Mouse (Mus musculus) MEL (cell line): ENCODE measurements at regions not wholly inside any gene's neighbourhood (a gene's known extent, or its start where the extent isn't known, plus 50 kb on each side); places are given as distances from the start of the nearest gene placed in this dataset.

Source experiments
- CTCF ChIP-seq, 3 experiments: IDR thresholded peaks in 2 of 3; conservative IDR thresholded peaks in 1 of 3; 2 replicates each; pipeline ENCODE4 v1.5.1; 2011 to 2012; ENCODE audit warnings: low read length in 3 of 3, low read depth in 2 of 3, mild to moderate bottlenecking in 2 of 3, improper control_type of control experiment in 1 of 3, inconsistent platforms in 1 of 3, mixed read lengths in 1 of 3, moderate library complexity in 1 of 3; ENCODE audit not compliant: control insufficient read depth in 1 of 3, insufficient read depth in 1 of 3, poor library complexity in 1 of 3, severe bottlenecking in 1 of 3
- ELF1 ChIP-seq: IDR thresholded peaks from 2 replicates; pipeline ENCODE4 v1.6.1; 2014; ENCODE audit warnings: low read depth, mild to moderate bottlenecking, inconsistent platforms, low read length, improper control_type of control experiment, moderate library complexity
- ETS1 ChIP-seq: IDR thresholded peaks from 2 replicates; pipeline ENCODE4 v1.6.1; 2012; ENCODE audit warnings: low read depth, mild to moderate bottlenecking, inconsistent platforms, low read length, improper control_type of control experiment, moderate library complexity
- HCFC1 ChIP-seq: IDR thresholded peaks from 2 replicates; pipeline ENCODE4 v1.6.1; 2012; ENCODE audit warnings: low read depth, mild to moderate bottlenecking, inconsistent platforms, low read length, improper control_type of control experiment, moderate library complexity
- MAX ChIP-seq: IDR thresholded peaks from 2 replicates; pipeline ENCODE4 v1.6.1; 2011; ENCODE audit warnings: low read length, improper control_type of control experiment
- MXI1 ChIP-seq: IDR thresholded peaks from 2 replicates; pipeline ENCODE4 v1.6.1; 2011; ENCODE audit warnings: mild to moderate bottlenecking, low read depth, low read length, improper control_type of control experiment
- POLR2A ChIP-seq, 2 experiments: IDR thresholded peaks; 2 replicates each; pipeline ENCODE4 v1.6.1; 2011 to 2012; ENCODE audit warnings: low read length in 2 of 2, mild to moderate bottlenecking in 2 of 2, control low read depth in 1 of 2, improper control_type of control experiment in 1 of 2, low read depth in 1 of 2, moderate library complexity in 1 of 2; ENCODE audit not compliant: control insufficient read depth in 1 of 2, insufficient read depth in 1 of 2, poor library complexity in 1 of 2
- UBTF ChIP-seq: IDR thresholded peaks from 2 replicates; pipeline ENCODE4 v1.6.1; 2012; ENCODE audit warnings: low read depth, mild to moderate bottlenecking, inconsistent platforms, low read length, improper control_type of control experiment, moderate library complexity, borderline replicate concordance; ENCODE audit not compliant: insufficient read depth
- ZKSCAN1 ChIP-seq: IDR thresholded peaks from 2 replicates; pipeline ENCODE4 v1.6.1; 2012; ENCODE audit warnings: low read depth, mild to moderate bottlenecking, inconsistent platforms, low read length, improper control_type of control experiment, moderate library complexity

DNA sequence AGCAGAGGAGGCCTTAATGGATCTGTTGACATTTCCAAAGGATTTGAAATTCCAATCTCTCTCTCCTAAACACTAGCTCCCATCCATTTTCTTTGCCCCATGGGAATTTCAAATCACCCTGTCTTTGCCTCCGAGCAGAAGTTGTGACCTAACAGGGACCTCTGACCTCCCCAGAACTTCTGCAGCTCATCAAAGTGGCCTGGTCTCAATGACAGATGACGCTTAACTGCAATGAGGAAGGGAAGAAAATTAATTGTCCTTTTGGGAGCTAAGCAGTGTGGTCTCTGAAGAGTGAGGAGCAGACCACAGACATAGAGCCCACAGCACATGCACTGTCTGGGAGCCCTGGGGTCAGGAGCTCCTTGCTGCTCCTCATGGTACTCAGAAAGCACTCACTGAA is 155.3 kb downstream of the Tox3 start:
- TF ChIP-seq ELF1 (no peak), POLR2A (IDR thresholded peaks at IDR 0.05; ENCODE audit: control insufficient read depth in 1 of 2, insufficient read depth in 1 of 2, low read depth in 1 of 2, low read length in 2 of 2, poor library complexity in 1 of 2) (no peak), MXI1 (no peak), CTCF (IDR thresholded peaks at IDR 0.05 in 2 of 3, conservative IDR thresholded peaks at IDR 0.05 in 1 of 3; ENCODE audit: control insufficient read depth in 1 of 3, insufficient read depth in 1 of 3, low read depth in 2 of 3, low read length in 3 of 3, poor library complexity in 1 of 3, severe bottlenecking in 1 of 3) (no peak), UBTF (no peak), ETS1 (no peak), MAX (no peak), HCFC1 (no peak), ZKSCAN1 (no peak)
